Mouse (Mus musculus) C2C12 (cell line): ENCODE data around the gene Fam173a. TPM values are rescaled to one million over a fixed set of nuclear protein-coding genes. Genes with fewer than 3 reads are reported as not detected.

Experiments
- H3K27me3 ChIP-seq: one replicate; pipeline ENCODE4 v1.6.1; 2011; ENCODE audit not compliant: control insufficient read depth, insufficient read depth, insufficient read length
- H3K36me3 ChIP-seq: one replicate; pipeline ENCODE4 v1.6.1; 2011; ENCODE audit not compliant: control insufficient read depth, insufficient read depth
- H3K4me3 ChIP-seq: one replicate; pipeline ENCODE4 v1.5.1; 2011; ENCODE audit warnings: mild to moderate bottlenecking, control low read depth; ENCODE audit not compliant: poor library complexity, insufficient read depth, severe bottlenecking
- H3K79me2 ChIP-seq: one replicate; pipeline ENCODE4 v1.6.1; 2011; ENCODE audit not compliant: control insufficient read depth, insufficient read depth
- H3K79me3 ChIP-seq: one replicate; pipeline ENCODE4 v1.6.1; 2011; ENCODE audit warnings: low read depth, control low read depth
- H3ac ChIP-seq: one replicate; pipeline ENCODE3; 2011; ENCODE audit warnings: low read depth; ENCODE audit not compliant: control insufficient read depth, insufficient read length
- CEBPB ChIP-seq: IDR thresholded peaks from one replicate; pipeline ENCODE4 v1.6.1; 2011; ENCODE audit warnings: low read depth, mild to moderate bottlenecking, control low read depth, moderate library complexity
- CTCF ChIP-seq: IDR thresholded peaks from one replicate; pipeline ENCODE4 v1.5.1; 2011; ENCODE audit not compliant: control insufficient read depth, insufficient read depth, insufficient read length
- FOSL1 ChIP-seq: IDR thresholded peaks from one replicate; pipeline ENCODE4 v1.8.0; 2011; ENCODE audit warnings: mild to moderate bottlenecking, low read length; ENCODE audit not compliant: poor library complexity, insufficient read depth, severe bottlenecking
- MAX ChIP-seq: IDR thresholded peaks from one replicate; pipeline ENCODE4 v1.6.1; 2011; ENCODE audit warnings: mild to moderate bottlenecking, control low read depth
- MYOD1 ChIP-seq: IDR thresholded peaks from one replicate; pipeline ENCODE4 v1.6.1; 2011; ENCODE audit warnings: low read depth; ENCODE audit not compliant: control insufficient read depth, insufficient read length
- MYOG ChIP-seq: IDR thresholded peaks from one replicate; pipeline ENCODE4 v1.6.1; 2011; ENCODE audit not compliant: control insufficient read depth, insufficient read length; ENCODE audit errors: extremely low read depth
- USF1 ChIP-seq: IDR thresholded peaks from one replicate; pipeline ENCODE4 v1.6.1; 2011; ENCODE audit warnings: low read depth, mild to moderate bottlenecking, control low read depth, moderate library complexity
- polyA plus RNA-seq: library from polyadenylated mRNA; unstranded; fragments of >200 nt; fragmentation: generic; extraction: Trizol; gene quantifications from one replicate; pipeline ENCODE4 v1.2.1, GENCODE M21; 2012; ENCODE audit warnings: missing spikeins

Gene Fam173a
- polyA plus RNA-seq, 1 experiment: 46.0 TPM

GRCm38 (mm10) chr17:25769331-25769730 lies 23.4 kb downstream of the Fam173a start:
- Histone ChIP-seq H3K27me3 (peaks cover 4% of the 10 kb centered on the region), H3K79me2 (no peaks in the 10 kb centered on the region), H3ac (no peak overlapping the region), H3K79me3 (peaks cover 1% of the 10 kb centered on the region), H3K36me3 (no peaks in the 10 kb centered on the region), H3K4me3 (no peak overlapping the region)
- TF ChIP-seq MYOD1 (no peak), CTCF (no peak), MYOG (no peak), CEBPB (no peak), MAX (no peak), FOSL1 (no peak)

GRCm38 (mm10) chr17:25765886-25766285 lies 26.8 kb downstream of the Fam173a start:
- H3K79me2 ChIP-seq: no peaks in the 10 kb centered on the region
- H3K79me3 ChIP-seq: no peaks in the 10 kb centered on the region
- peaks cover 4% of the 10 kb centered on the region for H3K27me3 ChIP-seq
- H3K4me3 ChIP-seq: no peak overlapping the region
- no peak overlapping the region for H3ac ChIP-seq
- TF ChIP-seq MYOD1 (peak; percentile 57), MYOG (no peak), MAX (no peak)
- no peaks in the 10 kb centered on the region for H3K36me3 ChIP-seq

GRCm38 (mm10) chr17:25762591-25762990 lies 30.1 kb downstream of the Fam173a start:
- no peak overlapping the region for H3K4me3 ChIP-seq
- H3ac ChIP-seq: no peak overlapping the region
- TF ChIP-seq FOSL1 (no peak), MYOG (no peak), MYOD1 (no peak), CEBPB (no peak), USF1 (no peak), CTCF (no peak), MAX (no peak)
- no peaks in the 10 kb centered on the region for H3K36me3 ChIP-seq
- H3K27me3 ChIP-seq: peaks cover 4% of the 10 kb centered on the region
- H3K79me2 ChIP-seq: no peaks in the 10 kb centered on the region
- H3K79me3 ChIP-seq: no peaks in the 10 kb centered on the region

- no peaks in the 10 kb centered on the region for H3K36me3 ChIP-seq
- no peaks in the 10 kb centered on the region for H3K79me2 ChIP-seq
- no peak overlapping the region for H3K4me3 ChIP-seq
- TF ChIP-seq CTCF: no peak
- H3K79me3 ChIP-seq: no peaks in the 10 kb centered on the region
- H3ac ChIP-seq: no peak overlapping the region
- H3K27me3 ChIP-seq: no peaks in the 10 kb centered on the region
These were observed 31.1 kb downstream of the Fam173a start for GRCm38 (mm10) chr17:25761561-25761970.

GRCm38 (mm10) chr17:25760148-25760547 lies 32.6 kb downstream of the Fam173a start:
- Histone ChIP-seq H3ac (no peak overlapping the region), H3K79me3 (no peaks in the 10 kb centered on the region), H3K4me3 (no peak overlapping the region), H3K27me3 (no peaks in the 10 kb centered on the region), H3K36me3 (no peaks in the 10 kb centered on the region), H3K79me2 (no peaks in the 10 kb centered on the region)
- TF ChIP-seq CTCF: no peak
- no peak for TF ChIP-seq MYOD1
- no peak for TF ChIP-seq FOSL1
- TF ChIP-seq CEBPB: no peak

- no peaks in the 10 kb centered on the region for H3K27me3 ChIP-seq
- H3ac ChIP-seq: no peak overlapping the region
- no peak for TF ChIP-seq MYOG
- no peak for TF ChIP-seq CEBPB
- no peak for TF ChIP-seq MYOD1
- peak; percentile 19 for TF ChIP-seq MAX
- no peak for TF ChIP-seq FOSL1
- no peak for TF ChIP-seq USF1
- peaks cover 2% of the 10 kb centered on the region for H3K79me3 ChIP-seq
- no peak overlapping the region for H3K4me3 ChIP-seq
- peaks cover 12% of the 10 kb centered on the region for H3K79me2 ChIP-seq
- no peaks in the 10 kb centered on the region for H3K36me3 ChIP-seq
These were observed 35.0 kb downstream of the Fam173a start for GRCm38 (mm10) chr17:25757691-25758090.
